Mouse (Mus musculus) spleen, adult 12 weeks (tissue): Measurements from ENCODE around the gene Nthl1.
"Not testable (repeated sequence)": the region's sequence is repeated elsewhere in the genome, so short reads cannot be mapped to it uniquely, and the experiment has no call there.

Source experiments
- DNase-seq: peaks from one replicate; pipeline ENCODE4 v3.0.0; 2022; ENCODE audit warnings: low spot score

Gene Nthl1

DNA sequence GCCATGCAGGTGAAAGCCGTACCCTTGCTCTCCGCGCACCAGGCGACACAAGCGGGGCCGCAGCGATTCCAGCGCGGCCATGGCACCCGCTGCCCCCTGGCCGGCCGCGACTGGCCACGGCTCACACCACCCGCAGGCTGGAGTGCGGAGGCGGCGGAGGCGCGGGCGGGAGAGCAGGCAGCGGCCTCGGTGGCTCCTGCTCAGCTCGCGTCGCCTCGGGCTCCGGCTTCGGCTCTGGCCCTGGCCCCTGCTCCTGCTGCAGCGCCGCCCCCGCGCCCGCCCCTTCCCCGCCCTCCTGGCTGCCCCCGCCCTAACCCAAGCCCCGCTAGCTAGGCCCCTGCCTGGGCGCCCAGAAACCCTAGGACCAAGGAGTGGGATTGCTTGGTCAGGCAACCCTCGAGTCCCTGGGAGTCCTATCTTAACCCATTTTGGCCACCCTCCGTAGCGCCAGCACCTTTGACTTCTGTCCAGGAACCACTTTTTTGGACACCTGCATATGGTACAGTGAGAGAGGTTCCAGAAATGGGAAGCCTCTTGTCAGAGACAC is 17.7 kb downstream of the Nthl1 start, which contains the start of gene Slc9a3r2:
Slc9a3r2 (minus strand) TSS at position 258 of the 547 bp plus-strand sequence.
- DNase-seq = no peak

DNA sequence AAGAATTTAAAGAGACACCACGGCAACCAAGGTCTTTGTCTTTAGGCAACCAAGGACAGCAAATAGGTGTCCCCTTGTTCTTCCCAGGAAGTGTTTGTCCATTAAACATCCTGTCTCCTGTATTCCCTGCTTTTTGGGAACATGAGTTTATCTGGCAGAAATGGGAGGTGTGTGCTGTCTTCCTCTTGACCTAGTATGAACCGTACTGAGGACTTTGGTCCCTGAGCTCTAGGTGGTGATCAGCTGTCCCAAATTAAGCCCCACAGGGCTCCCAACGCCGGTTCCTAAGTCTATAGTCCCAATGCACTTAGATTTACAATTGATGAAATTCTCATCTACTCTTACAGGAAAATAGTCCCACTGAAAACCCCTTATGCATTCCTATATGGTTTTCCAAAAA is 18.3 kb downstream of the Nthl1 start:
- no peak for DNase-seq

DNA sequence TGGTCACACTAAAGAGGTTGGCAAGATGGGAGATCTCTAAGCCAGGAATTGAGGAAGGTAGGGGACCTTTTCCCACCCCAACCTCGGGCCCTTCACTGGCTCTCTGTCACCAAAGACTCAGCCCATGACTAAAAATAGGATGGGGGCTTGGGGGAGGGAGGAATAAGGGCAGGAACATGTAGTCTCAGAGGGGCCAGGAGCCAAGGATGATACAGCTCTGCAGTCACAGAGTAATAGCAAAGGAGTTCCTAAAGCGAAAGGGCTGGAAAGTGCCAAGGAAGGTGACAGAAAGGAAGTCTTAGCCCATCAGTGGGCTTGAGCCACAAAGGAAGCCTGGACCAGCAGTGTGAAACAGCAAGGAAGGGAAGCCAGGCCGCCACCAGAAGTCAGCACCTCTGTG is 19.4 kb downstream of the Nthl1 start:
- DNase-seq = no peak

DNA sequence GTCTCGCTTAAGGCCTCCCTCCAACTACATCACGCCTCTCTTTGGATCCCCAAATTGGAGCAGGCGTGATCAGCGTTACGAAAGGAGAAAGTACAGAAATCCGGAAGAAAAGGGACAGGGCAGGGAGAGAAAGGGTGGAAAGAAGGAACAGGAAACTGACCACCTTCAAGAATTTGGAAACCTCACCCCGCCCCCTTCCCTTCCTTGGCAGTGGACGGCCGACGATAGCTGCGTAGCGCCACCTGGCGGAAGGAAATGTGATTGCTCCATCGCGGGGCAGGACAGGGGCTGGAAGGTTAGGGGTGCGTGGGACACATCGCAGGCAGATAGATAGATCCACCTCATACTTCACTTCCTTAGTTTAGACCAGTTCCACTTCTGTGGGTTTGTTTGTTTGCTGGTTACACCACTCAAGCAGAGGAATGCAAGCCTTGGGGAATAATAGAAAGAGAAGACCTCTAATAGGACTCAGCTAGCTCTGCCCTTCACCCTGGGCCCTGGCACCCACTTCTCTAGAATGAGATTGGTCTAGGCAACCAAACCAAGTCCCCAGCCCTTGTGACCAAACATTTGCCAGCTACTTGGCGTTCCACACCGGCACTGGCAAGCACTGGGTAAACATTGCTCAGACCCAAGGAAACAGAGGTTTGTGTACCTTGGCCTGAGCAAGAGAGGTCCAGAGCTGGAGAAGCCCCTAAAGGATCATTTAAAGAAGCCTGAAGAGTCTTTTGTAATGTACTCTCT is 21.7 kb downstream of the Nthl1 start:
- no peak for DNase-seq

DNA sequence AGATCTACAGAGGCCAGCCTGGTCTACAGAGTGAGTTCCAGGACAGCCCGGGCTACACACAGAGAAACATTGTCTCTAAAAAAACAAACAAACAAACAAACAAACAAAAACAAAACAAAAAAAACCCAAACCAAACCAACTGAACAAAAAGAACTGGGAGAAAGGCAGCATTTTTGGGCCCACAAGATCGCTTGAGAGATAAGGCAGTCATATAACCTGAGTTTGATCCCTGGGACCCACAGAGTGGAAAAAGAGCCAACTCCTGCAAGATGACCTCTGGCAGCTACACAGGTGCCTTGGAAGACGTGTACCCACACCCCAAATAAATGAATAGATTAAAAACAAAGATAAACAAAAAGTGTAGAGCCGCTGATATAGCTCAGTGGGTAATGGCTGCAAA is 22.5 kb downstream of the Nthl1 start:
- DNase-seq = no peak

- no peak for DNase-seq
Observed at GRCm38 (mm10) chr17:24658017-24658758, 25.7 kb downstream of the Nthl1 start, which contains the start of gene Npw. Gene Npw (minus strand): TSS chr17:24658457.

DNA sequence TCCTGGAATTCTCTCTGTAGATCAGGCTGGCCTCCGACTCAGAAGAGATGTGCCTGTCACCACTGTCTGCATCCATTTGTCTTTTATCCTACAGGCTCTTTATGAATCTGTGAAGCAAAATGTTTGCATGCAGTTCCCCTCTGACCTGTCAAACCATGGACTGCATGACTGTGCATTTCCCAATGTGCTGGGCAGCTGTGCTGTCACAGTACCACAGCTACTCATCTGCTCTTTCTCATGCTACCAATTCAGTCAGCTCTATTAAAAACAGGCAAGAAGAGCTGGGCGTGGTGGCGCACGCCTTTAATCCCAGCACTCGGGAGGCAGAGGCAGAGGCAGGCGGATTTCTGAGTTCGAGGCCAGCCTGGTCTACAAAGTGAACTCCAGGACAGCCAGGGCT is 34.5 kb downstream of the Nthl1 start:
- DNase-seq = not testable (repeated sequence)

DNA sequence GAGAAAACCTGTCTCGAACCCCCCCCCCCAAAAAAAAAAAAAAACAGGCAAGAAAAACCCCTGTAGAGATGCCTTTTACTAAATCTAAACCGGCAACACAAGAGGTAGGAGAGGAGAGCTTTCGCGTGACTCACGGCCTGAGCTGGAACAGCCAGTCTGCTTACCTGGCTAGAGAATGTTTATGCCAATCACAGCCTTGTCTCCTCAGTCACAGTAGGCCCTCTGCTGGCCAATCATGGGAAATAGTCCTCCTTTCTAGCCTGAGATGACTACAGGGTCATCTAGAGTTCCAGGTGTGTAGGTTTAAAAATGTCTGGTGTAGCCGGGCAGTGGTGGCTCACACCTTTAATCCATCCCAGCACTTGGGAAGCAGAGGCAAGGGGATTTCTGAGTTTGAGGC is 34.9 kb downstream of the Nthl1 start:
- DNase-seq = peak; percentile 49

DNA sequence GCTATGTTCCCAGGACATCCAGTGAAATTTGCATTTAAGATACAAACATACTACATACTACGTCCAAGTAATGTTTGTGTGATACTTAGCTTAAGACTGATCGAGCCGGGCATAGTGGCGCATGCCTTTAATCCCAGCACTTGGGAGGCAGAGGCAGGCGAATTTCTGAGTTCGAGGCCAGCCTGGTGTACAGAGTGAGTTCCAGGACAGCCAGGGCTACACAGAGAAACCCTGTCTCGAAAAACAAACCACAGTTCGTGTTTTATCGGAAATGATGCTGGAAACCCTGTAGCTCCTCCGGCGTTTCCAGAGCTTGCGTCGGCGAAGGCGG is 36.7 kb downstream of the Nthl1 start:
- DNase-seq = not testable (repeated sequence)

DNA sequence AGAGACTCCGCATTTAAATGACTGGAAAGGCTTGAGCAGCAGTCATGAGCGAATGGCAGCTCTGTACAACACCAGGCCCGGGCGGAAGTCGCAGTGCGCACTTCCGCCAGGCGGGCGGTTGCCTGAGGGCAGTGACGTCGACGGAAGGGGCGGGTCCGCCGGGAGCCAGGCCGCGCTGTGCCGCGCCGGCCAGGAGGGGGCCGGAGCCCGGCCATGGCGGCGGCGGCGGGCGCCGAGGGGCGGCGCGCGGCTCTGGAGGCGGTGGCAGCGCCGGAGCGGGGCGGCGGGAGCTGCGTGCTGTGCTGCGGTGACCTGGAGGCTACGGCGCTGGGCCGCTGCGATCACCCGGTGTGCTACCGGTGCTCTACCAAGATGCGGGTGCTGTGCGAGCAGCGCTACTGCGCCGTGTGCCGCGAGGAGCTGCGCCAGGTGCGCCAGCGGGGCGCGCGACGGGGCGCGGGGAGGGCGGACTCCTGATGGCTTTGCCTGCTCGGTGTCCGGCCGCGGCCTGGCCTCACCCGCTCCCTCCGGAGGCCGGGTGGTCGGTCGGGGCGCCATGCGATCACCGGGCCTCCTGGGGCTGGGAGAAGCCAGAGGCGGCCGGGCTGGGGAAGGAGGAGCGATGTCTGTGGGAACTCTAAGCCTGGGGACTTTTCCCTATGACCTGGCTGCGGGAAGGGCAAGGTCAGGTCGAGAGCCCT is 37.2 kb downstream of the Nthl1 start, which contains the start of gene Zfp598:
Zfp598 (plus strand) TSS at position 143 of the 701 bp plus-strand sequence.
- DNase-seq = peak; percentile 92

- DNase-seq = no peak
Observed at GRCm38 (mm10) chr17:24670246-24670844, 37.9 kb downstream of the Nthl1 start.

DNA sequence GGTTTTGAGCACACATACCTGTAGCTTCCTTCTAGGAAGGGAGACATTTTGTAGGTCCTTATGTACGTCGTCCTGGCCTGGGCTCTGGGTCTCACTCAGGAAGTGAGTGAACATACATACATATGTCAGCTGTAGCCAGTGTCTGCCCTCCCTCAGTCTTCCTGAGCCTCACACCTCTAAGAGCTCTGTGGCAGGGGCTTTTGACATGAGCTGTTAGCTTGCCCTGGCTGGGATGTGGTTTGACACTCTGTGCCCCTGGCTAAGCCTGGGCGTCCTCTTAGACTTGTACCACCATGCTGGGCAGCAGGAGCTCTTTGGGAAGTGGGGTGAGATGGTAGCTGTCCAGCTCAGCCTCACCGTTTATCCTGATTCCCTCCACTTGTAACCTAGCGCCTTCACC is 38.9 kb downstream of the Nthl1 start:
- no peak for DNase-seq

DNA sequence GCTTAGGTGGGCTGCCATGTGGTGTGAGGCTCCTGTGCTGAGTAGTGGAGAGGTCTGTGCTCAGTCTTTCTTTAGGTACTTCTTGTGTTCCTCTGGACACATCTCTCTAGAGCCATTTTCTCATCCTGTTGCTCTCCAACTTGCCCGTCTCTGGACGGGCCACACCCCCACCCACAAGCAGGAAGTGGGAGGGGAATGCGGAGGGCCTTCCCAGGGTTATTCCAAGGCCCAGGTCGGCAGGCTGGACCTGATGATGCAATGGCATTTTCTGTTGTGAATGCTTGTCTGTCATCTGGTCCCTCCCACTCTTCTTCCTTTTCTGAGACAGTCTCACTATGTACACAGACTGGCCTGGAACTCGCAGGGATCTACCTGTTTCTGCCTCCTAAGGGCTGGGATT is 39.7 kb downstream of the Nthl1 start:
- no peak for DNase-seq

DNA sequence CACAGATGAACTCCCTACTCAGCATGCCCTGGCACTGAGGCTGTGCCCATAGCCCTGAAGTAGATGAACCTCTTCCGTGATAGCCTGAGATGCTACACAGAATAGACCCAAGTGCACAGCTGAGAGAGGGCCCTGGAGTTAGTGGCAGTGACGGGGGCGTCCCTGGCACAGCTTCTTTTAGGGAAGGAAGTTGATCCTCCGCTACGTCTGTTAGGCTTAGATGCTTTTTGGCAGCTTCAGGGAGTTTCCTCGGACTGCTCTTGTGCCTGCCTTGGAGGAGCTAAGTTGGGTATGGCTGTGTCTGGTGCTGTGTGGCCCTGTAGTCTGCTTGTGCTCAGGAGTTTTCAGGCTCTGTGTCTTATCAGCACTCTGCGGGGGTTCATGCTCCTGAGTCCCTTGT is 41.8 kb downstream of the Nthl1 start:
- DNase-seq = no peak

DNA sequence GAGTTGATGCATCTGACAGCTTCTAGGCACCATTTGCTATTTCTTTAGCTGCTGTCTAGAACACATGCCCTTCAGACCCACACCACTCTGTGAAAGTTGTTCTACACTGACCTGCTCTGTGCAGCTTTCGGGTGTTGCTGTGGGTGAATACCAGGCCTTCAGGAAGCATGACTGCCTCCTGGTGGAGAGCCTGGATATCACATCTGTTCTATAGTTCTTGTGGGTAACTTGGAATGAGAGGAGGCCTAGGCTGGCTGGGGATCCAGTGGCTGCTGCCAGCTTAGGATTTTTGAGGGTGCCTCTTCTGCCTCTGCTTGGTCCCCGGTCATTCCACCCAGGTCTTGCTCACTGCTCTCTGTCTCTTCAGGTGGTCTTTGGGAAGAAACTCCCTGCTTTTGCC is 43.7 kb downstream of the Nthl1 start:
- peak; percentile 60 for DNase-seq

DNA sequence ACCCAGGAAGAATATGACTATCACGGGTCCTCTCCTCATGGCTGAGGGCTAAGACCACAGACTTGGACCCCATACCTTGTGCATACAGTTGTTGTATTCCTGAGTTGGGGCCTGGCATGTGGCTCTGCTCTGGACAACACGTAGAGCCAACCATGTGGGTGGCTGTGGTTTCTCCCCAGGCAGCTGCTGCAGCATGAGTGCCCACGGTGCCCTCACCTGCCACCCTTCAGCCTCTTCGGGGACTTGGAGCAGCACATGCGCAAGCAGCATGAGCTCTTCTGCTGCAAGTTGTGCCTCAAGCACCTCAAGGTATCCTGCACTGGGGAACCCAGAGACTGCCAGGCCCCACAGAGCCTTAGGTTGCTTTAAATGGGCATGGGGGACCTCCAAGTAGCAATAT is 44.4 kb downstream of the Nthl1 start:
- no peak for DNase-seq

DNA sequence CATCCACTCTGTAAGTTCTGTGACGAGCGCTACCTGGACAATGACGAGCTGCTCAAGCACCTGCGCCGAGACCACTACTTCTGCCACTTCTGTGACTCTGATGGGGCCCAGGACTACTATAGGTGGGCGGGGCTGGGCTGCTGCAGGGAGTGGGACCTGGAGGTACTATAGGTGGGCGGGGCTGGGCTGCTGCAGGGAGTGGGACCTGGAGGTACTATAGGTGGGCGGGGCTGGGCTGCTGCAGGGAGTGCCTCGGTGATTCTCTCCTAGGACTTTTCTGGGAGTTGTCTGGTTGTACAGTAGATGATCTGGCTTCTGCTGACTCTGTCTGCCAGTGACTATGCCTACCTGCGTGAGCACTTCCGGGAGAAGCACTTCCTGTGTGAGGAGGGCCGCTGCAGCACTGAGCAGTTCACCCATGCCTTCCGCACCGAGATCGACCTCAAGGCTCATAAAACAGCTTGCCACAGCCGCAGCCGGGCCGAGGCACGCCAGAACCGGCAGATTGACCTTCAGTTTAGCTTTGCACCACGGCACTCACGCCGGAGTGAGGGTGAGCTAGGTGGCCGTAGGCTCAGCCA is 45.1 kb downstream of the Nthl1 start:
- no peak for DNase-seq

DNA sequence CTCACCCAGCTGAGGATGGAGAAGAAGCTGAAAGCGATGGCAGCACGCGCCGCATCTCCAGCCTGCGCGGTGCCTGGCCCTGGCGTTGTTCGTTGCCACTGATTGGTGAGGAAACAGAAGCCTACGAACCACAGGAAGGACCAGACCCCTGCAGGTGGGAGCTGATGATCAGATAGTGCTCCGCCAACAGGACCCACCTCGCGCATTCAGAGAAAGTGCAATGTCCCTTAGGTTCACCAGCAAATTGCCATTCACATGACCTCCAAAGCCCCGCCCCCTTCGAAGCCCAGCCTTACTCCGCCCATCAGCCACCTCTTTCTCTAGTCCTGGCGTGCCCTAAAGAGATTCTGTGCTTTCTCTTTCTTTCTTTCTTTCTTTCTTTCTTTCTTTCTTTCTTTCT is 54.0 kb downstream of the Nthl1 start:
- DNase-seq = peak; percentile 29

DNA sequence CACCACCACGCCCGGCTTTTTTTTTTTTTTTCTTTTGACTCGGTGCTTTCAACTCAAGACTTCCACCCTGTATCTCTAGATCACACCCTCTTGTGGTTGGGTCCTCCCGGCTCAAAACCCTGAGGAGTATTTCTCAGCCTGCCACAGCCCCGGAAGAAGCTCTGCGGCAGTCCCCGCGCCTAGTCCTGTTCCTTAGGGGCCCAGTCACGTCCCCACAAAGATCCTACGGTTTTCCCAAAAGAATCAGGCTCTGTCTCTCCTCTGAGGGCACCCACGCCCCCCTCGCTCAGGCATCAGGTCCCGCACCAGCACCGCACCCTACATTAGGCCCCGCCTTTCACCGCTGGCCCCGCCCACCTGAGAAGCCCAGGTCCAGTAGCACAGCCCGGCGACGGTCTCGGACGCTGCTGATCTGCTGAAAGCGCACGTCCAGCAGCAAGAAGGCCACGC is 54.7 kb downstream of the Nthl1 start:
- peak; percentile 52 for DNase-seq

DNA sequence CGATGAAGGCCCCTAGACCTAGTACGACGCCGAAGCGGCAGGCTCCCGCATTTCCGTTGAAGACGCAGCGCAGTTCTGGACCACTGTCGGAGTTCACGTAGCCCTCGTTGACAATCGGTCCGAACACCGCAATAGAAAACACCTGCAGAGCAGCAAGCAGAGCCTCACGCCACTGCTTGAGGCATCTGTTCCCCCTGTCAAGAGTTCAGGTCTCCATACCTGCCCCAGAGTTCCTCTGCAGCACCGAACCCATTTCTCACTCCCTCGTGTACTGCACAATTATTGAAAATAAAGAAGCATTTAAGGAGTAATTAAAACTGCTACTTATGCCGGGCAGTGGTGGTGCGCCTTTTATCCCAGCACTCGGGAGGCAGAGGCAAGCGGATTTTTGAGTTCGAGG is 55.1 kb downstream of the Nthl1 start:
- DNase-seq = no peak
